Mouse (Mus musculus) E14TG2a.4 (cell line): ENCODE results near the gene Tbpl1.

Experiments
- CTCF ChIP-seq: conservative IDR thresholded peaks from 2 replicates; pipeline ENCODE4 v1.5.1; 2014; ENCODE audit warnings: low read length
- NANOG ChIP-seq: IDR thresholded peaks from 2 replicates; pipeline ENCODE4 v1.6.1; 2014; ENCODE audit warnings: borderline replicate concordance, low read length, mixed read lengths
- POU5F1 ChIP-seq: IDR thresholded peaks from 2 replicates; pipeline ENCODE4 v1.6.1; 2014; ENCODE audit warnings: low read length, borderline replicate concordance

GRCm38 (mm10) chr10:22726295-22726694 is 5.4 kb downstream of the Tbpl1 start:
- TF ChIP-seq CTCF (no peak), POU5F1 (no peak), NANOG (no peak)
